Comparison of ENCODE assay signal across 33 mouse cellular contexts in the genomic region with DNA sequence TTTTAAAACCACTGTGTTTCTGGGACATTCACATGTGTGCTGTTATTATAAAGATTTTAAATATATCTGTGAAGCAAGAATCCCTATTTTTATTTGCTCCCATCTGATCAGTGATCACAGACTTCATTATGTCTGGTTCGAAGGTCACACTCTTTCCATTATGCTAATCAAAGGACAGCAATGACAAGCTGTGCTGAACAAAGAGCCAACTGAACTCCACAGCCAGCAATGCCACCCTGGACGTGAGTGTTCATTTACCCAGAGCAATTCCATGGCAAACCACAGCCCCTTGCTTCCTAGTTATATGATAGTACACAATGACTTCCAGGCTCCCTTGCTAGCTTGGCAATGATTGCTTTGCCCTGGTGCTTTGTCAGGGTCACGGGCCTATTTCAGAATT. TPM values are rescaled to one million over a fixed set of nuclear protein-coding genes. Genes with fewer than 3 reads are reported as not detected.
A peak's percentile ranks its signal among the peaks of the same experiment; 100 is the strongest.
DNase-seq lines count a peak whose midpoint lies in the region; ATAC-seq and TF ChIP-seq lines count a peak whose summit lies in the region.
"Had no signal": no experiment of that assay in that cellular context is flagged by ENCODE, and none has a peak within 500 bp of the region (broad histone marks: within the 10 kb centered on the region; RNA-seq: fewer than 3 reads in every experiment).

No protein-coding gene starts in this region.

- no peaks in the 10 kb centered on the region for H3K9me3 ChIP-seq in forebrain, embryonic 12.5 days
- H3K9me3 ChIP-seq in forebrain, postnatal 0 days (ENCODE audit: low read length) = no peaks in the 10 kb centered on the region
- no peaks in the 10 kb centered on the region for H3K9me3 ChIP-seq in intestine, embryonic 16.5 days (ENCODE audit: control insufficient read depth, low read length)
- no peaks in the 10 kb centered on the region for H3K9me3 ChIP-seq in intestine, embryonic 15.5 days
- no peaks in the 10 kb centered on the region for H3K9me3 ChIP-seq in embryonic facial prominence, embryonic 10.5 days
- H3K9me3 ChIP-seq: embryonic facial prominence, embryonic 12.5 days; G1E; hindbrain, embryonic 15.5 days; neural tube, embryonic 12.5 days had no signal

- H3K36me3 ChIP-seq in forebrain, embryonic 12.5 days (replicated peaks) = no peaks in the 10 kb centered on the region
- no peaks in the 10 kb centered on the region for H3K36me3 ChIP-seq in forebrain, postnatal 0 days (ENCODE audit: insufficient read depth)
- no peaks in the 10 kb centered on the region for H3K36me3 ChIP-seq in intestine, embryonic 16.5 days (ENCODE audit: control insufficient read depth, insufficient read depth, low read length)
- no peaks in the 10 kb centered on the region for H3K36me3 ChIP-seq in intestine, embryonic 15.5 days
- H3K36me3 ChIP-seq in embryonic facial prominence, embryonic 10.5 days (replicated peaks) = no peaks in the 10 kb centered on the region
- H3K36me3 ChIP-seq: embryonic facial prominence, embryonic 12.5 days; G1E; hindbrain, embryonic 15.5 days; neural tube, embryonic 12.5 days had no signal

- 32% methylated on average over 3 of the region's 3 CpGs for WGBS in forebrain, embryonic 12.5 days
- WGBS in forebrain, postnatal 0 days = 29% methylated on average over 3 of the region's 3 CpGs
- 54% methylated on average over 3 of the region's 3 CpGs for WGBS in intestine, embryonic 16.5 days
- WGBS in intestine, embryonic 15.5 days = 57% methylated on average over 3 of the region's 3 CpGs
- 35% methylated on average over 3 of the region's 3 CpGs for WGBS in embryonic facial prominence, embryonic 10.5 days

- H3K27ac ChIP-seq in forebrain, embryonic 12.5 days = no peak overlapping the region
- H3K27ac ChIP-seq in forebrain, postnatal 0 days (ENCODE audit: low read depth, low read length) = no peak overlapping the region
- no peak overlapping the region for H3K27ac ChIP-seq in intestine, embryonic 16.5 days (ENCODE audit: low read length)
- H3K27ac ChIP-seq in intestine, embryonic 15.5 days = no peak overlapping the region
- H3K27ac ChIP-seq in embryonic facial prominence, embryonic 10.5 days (replicated peaks) = 0 out of 2 replicates have a peak overlapping the region, but pooled peaks have one; percentile 1
- H3K27ac ChIP-seq: embryonic facial prominence, embryonic 12.5 days; hindbrain, embryonic 15.5 days; liver, embryonic 14.5 days; macrophage; neural tube, embryonic 12.5 days had no signal

- H3K27me3 ChIP-seq in forebrain, embryonic 12.5 days = no peaks in the 10 kb centered on the region
- H3K27me3 ChIP-seq in forebrain, postnatal 0 days (ENCODE audit: insufficient read depth, low read length) = no peaks in the 10 kb centered on the region
- no peaks in the 10 kb centered on the region for H3K27me3 ChIP-seq in intestine, embryonic 16.5 days (replicated peaks; ENCODE audit: control insufficient read depth, insufficient read depth, low read length)
- H3K27me3 ChIP-seq in intestine, embryonic 15.5 days (replicated peaks) = no peaks in the 10 kb centered on the region
- no peaks in the 10 kb centered on the region for H3K27me3 ChIP-seq in embryonic facial prominence, embryonic 10.5 days (replicated peaks; ENCODE audit: low read depth, poor library complexity, severe bottlenecking)
- H3K27me3 ChIP-seq: embryonic facial prominence, embryonic 12.5 days; hindbrain, embryonic 15.5 days; neural tube, embryonic 12.5 days; Patski had no signal

- peak; percentile 64; the same call in 1 of the 2 replicates for ATAC-seq in forebrain, embryonic 12.5 days (ENCODE audit: low FRiP score)
- ATAC-seq in forebrain, postnatal 0 days = no peak
- ATAC-seq in intestine, embryonic 16.5 days = peak; percentile 28; the same call in 1 of the 2 replicates
- no peak for ATAC-seq in intestine, embryonic 15.5 days
- no peak for ATAC-seq in cerebellum, adult (ENCODE audit: insufficient number of reproducible peaks, low FRiP score, low TSS enrichment)
- ATAC-seq: intestine, postnatal 0 days; Patski had no signal

- H3K4me3 ChIP-seq in forebrain, embryonic 12.5 days (replicated peaks) = no peak overlapping the region
- H3K4me3 ChIP-seq in forebrain, postnatal 0 days (ENCODE audit: low read depth, low read length) = no peak overlapping the region
- no peak overlapping the region for H3K4me3 ChIP-seq in intestine, embryonic 16.5 days (ENCODE audit: low read length)
- H3K4me3 ChIP-seq in intestine, embryonic 15.5 days (replicated peaks) = no peak overlapping the region
- no peak overlapping the region for H3K4me3 ChIP-seq in embryonic facial prominence, embryonic 10.5 days
- H3K4me3 ChIP-seq: embryonic facial prominence, embryonic 12.5 days; hindbrain, embryonic 15.5 days; myocyte; neural tube, embryonic 12.5 days had no signal

- intact Hi-C loops in left cerebral cortex, postnatal 25 days (cut with DNase I) = no loop called here

- no peak overlapping the region for H3K9ac ChIP-seq in forebrain, embryonic 12.5 days
- H3K9ac ChIP-seq in forebrain, postnatal 0 days = no peak overlapping the region
- no peak overlapping the region for H3K9ac ChIP-seq in intestine, embryonic 16.5 days (ENCODE audit: low read depth, low read length)
- H3K9ac ChIP-seq in intestine, embryonic 15.5 days = no peak overlapping the region
- H3K9ac ChIP-seq: embryonic facial prominence, embryonic 12.5 days; hindbrain, embryonic 15.5 days; liver, embryonic 14.5 days; neural tube, embryonic 12.5 days had no signal

- no peaks in the 10 kb centered on the region for H3K4me1 ChIP-seq in forebrain, embryonic 12.5 days
- no peaks in the 10 kb centered on the region for H3K4me1 ChIP-seq in forebrain, postnatal 0 days (ENCODE audit: insufficient read depth)
- no peaks in the 10 kb centered on the region for H3K4me1 ChIP-seq in intestine, embryonic 16.5 days (ENCODE audit: control insufficient read depth, insufficient read depth, low read length)
- no peaks in the 10 kb centered on the region for H3K4me1 ChIP-seq in intestine, embryonic 15.5 days (replicated peaks)
- H3K4me1 ChIP-seq in embryonic facial prominence, embryonic 10.5 days = peaks cover 16% of the 10 kb centered on the region
- H3K4me1 ChIP-seq: hindbrain, embryonic 15.5 days; neural tube, embryonic 12.5 days had no signal

- no peak for TF ChIP-seq CTCF in forebrain, postnatal 0 days (IDR thresholded peaks at IDR 0.05; ENCODE audit: low read depth)

- H3K4me2 ChIP-seq in forebrain, embryonic 12.5 days = no peak overlapping the region
- no peak overlapping the region for H3K4me2 ChIP-seq in forebrain, postnatal 0 days (ENCODE audit: low read depth)
- H3K4me2 ChIP-seq in intestine, embryonic 16.5 days (ENCODE audit: low read depth, low read length) = no peak overlapping the region
- H3K4me2 ChIP-seq in intestine, embryonic 15.5 days (replicated peaks) = no peak overlapping the region
- H3K4me2 ChIP-seq: embryonic facial prominence, embryonic 12.5 days; hindbrain, embryonic 15.5 days; neural tube, embryonic 12.5 days had no signal

- DNase-seq in forebrain, postnatal 0 days = no peak
- DNase-seq in Muller cell, postnatal 12 days (ENCODE audit: inconsistent ontology term) = peak; percentile 83
- DNase-seq in embryonic facial prominence, embryonic 10.5 days (ENCODE audit: low spot score) = peak; percentile 15
- no peak for DNase-seq in left cerebral cortex, postnatal 25 days (ENCODE audit: low spot score in 2 of 2)
- DNase-seq: adrenal gland, postnatal 25 days; cerebellum, adult 2 months; cerebellum, postnatal 25 days; gastrocnemius, postnatal 10 days; heart, postnatal 14 days; kidney, adult 9 months; kidney, postnatal 10 days; layer of hippocampus, postnatal 36 days; liver; lung, adult 2 months; lung, postnatal 10 days; thymus, adult 2 months; thymus, postnatal 36 days had no signal

RNA-seq across cellular contexts. Expression of gene Ccdc190, which starts 55.6 kb away (rescaled TPM):
- polyA plus RNA-seq in forebrain, embryonic 12.5 days (2016; fragmentation: Nextera tagmentation; extraction: Ambion mirVana) = 0.36 and 0.77 TPM in 2 replicates
- total RNA-seq in forebrain, postnatal 0 days (2014; rRNA removed) = 6.8 and 8.3 TPM in 2 replicates
- polyA plus RNA-seq in forebrain, postnatal 0 days (2015; fragmentation: Nextera tagmentation; extraction: Ambion mirVana) = 0.97 and 1.5 TPM in 2 replicates
- 0.07 TPM in 1 of 2 replicates, not detected in the other for polyA plus RNA-seq in intestine, embryonic 16.5 days (2015; fragmentation: Nextera tagmentation; extraction: Ambion mirVana)
- polyA plus RNA-seq in intestine, embryonic 15.5 days (2015; fragmentation: Nextera tagmentation; extraction: Ambion mirVana) = 0.14 TPM in 1 of 2 replicates, not detected in the other
- not detected in 2 replicates for polyA plus RNA-seq in embryonic facial prominence, embryonic 10.5 days (2016; fragmentation: Nextera tagmentation; extraction: Ambion mirVana)
- total RNA-seq in left cerebral cortex, postnatal 25 days (2021) = 10 to 100 TPM; 16.5 to 19.4 TPM
- total RNA-seq: G1E; gastrocnemius, postnatal 10 days; heart, adult 8-10 months had no signal
- polyA plus RNA-seq: embryonic facial prominence, embryonic 12.5 days; G1E; heart, embryonic 14.5 days; intestine, postnatal 0 days; limb, embryonic 11.5 days; liver, embryonic 14.5 days; macrophage; myocyte had no signal

Comparison
In these comparisons a context has a peak if more than half of its experiments do, and no peak if none do; other contexts are left out.
1. ATAC-seq: peak in forebrain, embryonic 12.5 days (single experiment) and intestine, embryonic 16.5 days (single experiment); none in forebrain, postnatal 0 days (single experiment), intestine, embryonic 15.5 days (single experiment) and cerebellum, adult (single experiment).
2. DNase-seq: peak in Muller cell, postnatal 12 days (single experiment) and embryonic facial prominence, embryonic 10.5 days (single experiment); none in forebrain, postnatal 0 days (single experiment) and left cerebral cortex, postnatal 25 days (0 of 2).